Mouse (Mus musculus) forebrain, embryonic 10.5 days (tissue): ENCODE measurements around the gene Rabgef1. TPM values are rescaled to one million over a fixed set of nuclear protein-coding genes. Genes with fewer than 3 reads are reported as not detected.

Experiments used
- DNase-seq: peaks from one replicate; pipeline ENCODE4 v3.0.0-alpha.2; 2017; ENCODE audit warnings: low spot score; ENCODE audit errors: extremely low spot score
- H3K27ac ChIP-seq: fragments of 300-500 bp; sonication (generic); 2 replicates; pipeline ENCODE4 v1.5.1; 2016; ENCODE audit warnings: mild to moderate bottlenecking
- H3K27me3 ChIP-seq: fragments of 300-500 bp; sonication (generic); 2 replicates; pipeline ENCODE4 v1.6.1; 2016; ENCODE audit warnings: mild to moderate bottlenecking; ENCODE audit not compliant: poor library complexity, severe bottlenecking
- H3K36me3 ChIP-seq: fragments of 300-500 bp; sonication (generic); replicated peaks from 2 replicates; pipeline ENCODE4 v1.6.1; 2016; ENCODE audit warnings: mild to moderate bottlenecking, moderate library complexity
- H3K4me1 ChIP-seq: fragments of 300-500 bp; sonication (generic); 2 replicates; pipeline ENCODE4 v1.6.1; 2016
- H3K4me3 ChIP-seq: fragments of 300-500 bp; sonication (generic); 2 replicates; pipeline ENCODE4 v1.5.1; 2016; ENCODE audit warnings: mild to moderate bottlenecking, moderate library complexity
- H3K9me3 ChIP-seq: fragments of 300-500 bp; sonication (generic); 2 replicates; pipeline ENCODE4 v1.6.1; 2016; ENCODE audit warnings: mild to moderate bottlenecking, moderate library complexity
- WGBS: fragments of 180-500 bp; shearing (Covaris S2); methylation state at CpG from one replicate; pipeline ENCODE4 v1.1.7; 2016; 5-methylcytosine and 5-hydroxymethylcytosine counted together
- polyA plus RNA-seq: library from polyadenylated mRNA; unstranded; fragments of >200 nt; fragmentation: Nextera tagmentation; extraction: Ambion mirVana; gene quantifications from 2 replicates; pipeline ENCODE4 v1.2.1, GENCODE M21; 2016

The Rabgef1 gene
- polyA plus RNA-seq, 1 experiment from 2014 or later = 23.3 TPM

- Histone ChIP-seq H3K9me3 (no peaks in the 10 kb centered on the region), H3K36me3 (0 out of 2 replicates have a peak, but pooled peaks cover 3% of the 10 kb centered on the region), H3K27ac (no peak overlapping the region), H3K4me3 (no peak overlapping the region), H3K4me1 (peaks cover 20% of the 10 kb centered on the region), H3K27me3 (peaks cover 20% of the 10 kb centered on the region)
- WGBS = 90% methylated on average over 8 of the region's 8 CpGs
- DNase-seq = no peak
These were observed 25.6 kb upstream of the Rabgef1 start for GRCm38 (mm10) chr5:130145961-130146360.

GRCm38 (mm10) chr5:130149726-130150310, 21.8 kb upstream of the Rabgef1 start:
- H3K27ac ChIP-seq = no peak overlapping the region
- H3K4me1 ChIP-seq = peaks cover 10% of the 10 kb centered on the region
- H3K36me3 ChIP-seq = peaks cover 22% of the 10 kb centered on the region
- H3K4me3 ChIP-seq = no peak overlapping the region
- peaks cover 12% of the 10 kb centered on the region for H3K27me3 ChIP-seq
- DNase-seq = no peak
- WGBS = 88% methylated on average over 7 of the region's 7 CpGs
- H3K9me3 ChIP-seq = no peaks in the 10 kb centered on the region

GRCm38 (mm10) chr5:130154286-130154685, 17.3 kb upstream of the Rabgef1 start:
- no peaks in the 10 kb centered on the region for H3K4me1 ChIP-seq
- no peak overlapping the region for H3K4me3 ChIP-seq
- peaks cover 7% of the 10 kb centered on the region; the same call in 1 of the 2 replicates for H3K27me3 ChIP-seq
- H3K36me3 ChIP-seq = peaks cover 20% of the 10 kb centered on the region
- H3K9me3 ChIP-seq = no peaks in the 10 kb centered on the region
- no peak for DNase-seq
- no peak overlapping the region for H3K27ac ChIP-seq
- WGBS = 87% methylated on average over 2 of the region's 2 CpGs

- H3K27ac ChIP-seq = no peak overlapping the region
- no peaks in the 10 kb centered on the region for H3K9me3 ChIP-seq
- no peaks in the 10 kb centered on the region for H3K4me1 ChIP-seq
- WGBS = 78% methylated on average over 4 of the region's 4 CpGs
- H3K36me3 ChIP-seq = no peaks in the 10 kb centered on the region
- no peaks in the 10 kb centered on the region for H3K27me3 ChIP-seq
- DNase-seq = no peak
- H3K4me3 ChIP-seq = no peak overlapping the region
These were observed 13.1 kb upstream of the Rabgef1 start for GRCm38 (mm10) chr5:130158545-130158944.

- Histone ChIP-seq H3K27me3 (no peaks in the 10 kb centered on the region), H3K9me3 (no peaks in the 10 kb centered on the region), H3K4me1 (no peaks in the 10 kb centered on the region), H3K4me3 (no peak overlapping the region), H3K27ac (no peak overlapping the region), H3K36me3 (no peaks in the 10 kb centered on the region)
- no peak for DNase-seq
- WGBS = 66% methylated on average over 7 of the region's 7 CpGs
These were observed 11.8 kb upstream of the Rabgef1 start for GRCm38 (mm10) chr5:130159761-130160201.

DNA sequence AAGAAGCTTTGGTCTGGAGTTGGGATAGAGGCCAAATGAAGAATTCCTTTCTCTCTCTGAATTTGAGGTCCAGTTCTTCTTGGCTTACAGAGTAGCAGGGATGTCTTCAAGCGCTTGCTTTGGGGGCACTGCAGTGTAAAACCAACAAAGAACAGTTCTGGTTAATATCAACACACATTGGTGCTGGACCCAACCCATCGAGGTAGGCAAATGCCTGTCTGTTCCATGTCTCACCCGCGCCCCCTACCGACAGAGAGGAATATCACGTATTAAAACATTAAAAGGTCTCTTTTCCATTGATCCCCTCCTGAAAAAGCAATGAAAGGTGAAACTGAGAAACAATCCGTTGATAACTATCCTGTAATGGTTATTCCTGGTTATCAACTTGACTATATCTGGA, 7.9 kb upstream of the Rabgef1 start:
- DNase-seq = peak; percentile 67
- 3% methylated on average over 7 of the region's 7 CpGs for whole genome bisulfite sequencing
- Histone ChIP-seq H3K9me3 (no peaks in the 10 kb centered on the region), H3K27ac (no peak overlapping the region), H3K36me3 (no peaks in the 10 kb centered on the region), H3K4me3 (no peak overlapping the region), H3K4me1 (no peaks in the 10 kb centered on the region), H3K27me3 (no peaks in the 10 kb centered on the region)

- Histone ChIP-seq H3K27me3 (no peaks in the 10 kb centered on the region), H3K36me3 (no peaks in the 10 kb centered on the region), H3K27ac (no peak overlapping the region), H3K4me3 (no peak overlapping the region), H3K4me1 (no peaks in the 10 kb centered on the region), H3K9me3 (no peaks in the 10 kb centered on the region)
- no peak for DNase-seq
- WGBS = 88% methylated on average over 4 of the region's 4 CpGs
These were observed 6.4 kb upstream of the Rabgef1 start for GRCm38 (mm10) chr5:130165213-130165612.

GRCm38 (mm10) chr5:130169109-130169508, 2.5 kb upstream of the Rabgef1 start:
- WGBS = 76% methylated on average over 6 of the region's 6 CpGs
- Histone ChIP-seq H3K27ac (no peak overlapping the region), H3K4me3 (no peak overlapping the region), H3K27me3 (no peaks in the 10 kb centered on the region), H3K36me3 (no peaks in the 10 kb centered on the region), H3K9me3 (no peaks in the 10 kb centered on the region), H3K4me1 (peaks cover 29% of the 10 kb centered on the region)
- DNase-seq = no peak

DNA sequence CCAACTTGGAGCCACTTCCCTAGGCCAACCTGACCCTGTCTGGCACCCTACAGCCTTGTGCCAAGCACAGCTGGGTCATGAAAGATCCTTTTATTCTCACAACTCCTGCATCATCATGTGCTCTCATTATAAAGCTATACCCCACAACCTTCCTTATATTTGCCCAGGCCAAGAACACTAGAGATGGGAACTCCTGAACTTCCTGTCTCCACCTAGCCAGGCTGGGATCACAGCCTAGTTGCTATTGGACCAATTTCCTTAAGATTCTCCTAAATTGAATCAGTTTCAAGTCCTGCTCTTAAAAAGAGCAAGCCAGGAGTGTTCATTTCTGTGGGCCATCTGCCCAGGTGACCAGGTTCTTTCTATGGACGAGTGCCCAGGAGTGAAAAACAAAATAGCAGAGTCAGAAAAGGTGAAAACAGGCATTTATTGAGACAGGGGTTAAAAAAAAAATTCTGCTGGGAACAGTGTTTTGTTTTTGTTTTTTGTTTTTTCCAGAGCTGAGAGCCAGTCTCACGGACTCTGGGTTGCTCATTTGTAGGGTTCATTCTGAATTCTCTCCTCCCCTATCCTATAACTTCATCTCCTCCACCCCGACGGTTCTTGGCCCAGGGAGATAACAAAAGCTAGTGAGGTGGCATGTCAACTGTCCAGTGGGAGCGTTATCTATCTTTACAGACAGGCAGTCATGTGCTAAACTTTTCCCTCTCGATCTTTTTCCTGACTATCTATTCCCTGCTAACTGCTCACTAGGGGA, 754 bp upstream of the Rabgef1 start:
- no peaks in the 10 kb centered on the region for H3K27me3 ChIP-seq
- H3K4me1 ChIP-seq = peaks cover 29% of the 10 kb centered on the region
- peak overlapping the region; percentile 94 for H3K4me3 ChIP-seq
- no peaks in the 10 kb centered on the region for H3K36me3 ChIP-seq
- 14% methylated on average over 6 of the region's 6 CpGs for WGBS
- peak overlapping the region; percentile 92 for H3K27ac ChIP-seq
- DNase-seq = no peak
- no peaks in the 10 kb centered on the region for H3K9me3 ChIP-seq

GRCm38 (mm10) chr5:130171956-130172601, 481 bp downstream of the Rabgef1 start:
- no peaks in the 10 kb centered on the region for H3K36me3 ChIP-seq
- no peaks in the 10 kb centered on the region for H3K9me3 ChIP-seq
- H3K27me3 ChIP-seq = no peaks in the 10 kb centered on the region
- H3K4me3 ChIP-seq = peak overlapping the region; percentile 94
- peaks cover 29% of the 10 kb centered on the region for H3K4me1 ChIP-seq
- WGBS = under 1% methylated on average over 40 of the region's 46 CpGs
- no peak for DNase-seq
- H3K27ac ChIP-seq = peak overlapping the region; percentile 92

- Histone ChIP-seq H3K4me1 (peaks cover 32% of the 10 kb centered on the region), H3K36me3 (no peaks in the 10 kb centered on the region), H3K9me3 (no peaks in the 10 kb centered on the region), H3K4me3 (peak overlapping the region; percentile 94), H3K27me3 (no peaks in the 10 kb centered on the region), H3K27ac (no peak overlapping the region)
- 93% methylated on average over 4 of the region's 4 CpGs for WGBS
- no peak for DNase-seq
These were observed 1.4 kb downstream of the Rabgef1 start for GRCm38 (mm10) chr5:130173012-130173411.

DNA sequence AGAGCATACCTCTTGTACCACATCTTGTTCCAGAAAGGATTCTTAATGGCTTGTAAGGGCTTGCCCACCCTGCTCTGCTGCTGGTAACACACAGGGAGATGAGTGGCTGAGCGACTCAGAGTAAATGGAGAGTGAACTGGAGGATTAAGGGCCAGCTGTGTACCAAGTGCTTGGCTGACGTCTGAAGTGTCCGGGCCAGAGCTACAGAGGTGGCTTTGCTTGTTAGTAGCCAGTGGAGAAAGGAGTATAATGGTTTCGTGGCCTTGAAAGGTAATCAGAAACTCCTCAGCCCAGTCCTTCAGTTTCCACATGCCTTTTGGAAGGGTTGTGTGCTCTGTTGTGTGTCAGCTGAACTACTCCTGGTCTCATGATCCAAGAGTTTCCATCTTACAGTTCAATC, 6.3 kb downstream of the Rabgef1 start:
- H3K36me3 ChIP-seq = no peaks in the 10 kb centered on the region
- H3K9me3 ChIP-seq = no peaks in the 10 kb centered on the region
- no peaks in the 10 kb centered on the region for H3K27me3 ChIP-seq
- no peak overlapping the region for H3K27ac ChIP-seq
- peaks cover 15% of the 10 kb centered on the region for H3K4me1 ChIP-seq
- WGBS = 61% methylated on average over 4 of the region's 4 CpGs
- H3K4me3 ChIP-seq = no peak overlapping the region
- no peak for DNase-seq

- no peaks in the 10 kb centered on the region for H3K9me3 ChIP-seq
- WGBS = 76% methylated on average over 7 of the region's 7 CpGs
- no peak for DNase-seq
- peaks cover 4% of the 10 kb centered on the region; the same call in 1 of the 2 replicates for H3K4me1 ChIP-seq
- H3K4me3 ChIP-seq = no peak overlapping the region
- H3K27me3 ChIP-seq = no peaks in the 10 kb centered on the region
- no peaks in the 10 kb centered on the region for H3K36me3 ChIP-seq
- H3K27ac ChIP-seq = no peak overlapping the region
These were observed 8.8 kb downstream of the Rabgef1 start for GRCm38 (mm10) chr5:130180362-130180761.
